ENCODE assay signal across 8 mouse cellular contexts in the genomic region with DNA sequence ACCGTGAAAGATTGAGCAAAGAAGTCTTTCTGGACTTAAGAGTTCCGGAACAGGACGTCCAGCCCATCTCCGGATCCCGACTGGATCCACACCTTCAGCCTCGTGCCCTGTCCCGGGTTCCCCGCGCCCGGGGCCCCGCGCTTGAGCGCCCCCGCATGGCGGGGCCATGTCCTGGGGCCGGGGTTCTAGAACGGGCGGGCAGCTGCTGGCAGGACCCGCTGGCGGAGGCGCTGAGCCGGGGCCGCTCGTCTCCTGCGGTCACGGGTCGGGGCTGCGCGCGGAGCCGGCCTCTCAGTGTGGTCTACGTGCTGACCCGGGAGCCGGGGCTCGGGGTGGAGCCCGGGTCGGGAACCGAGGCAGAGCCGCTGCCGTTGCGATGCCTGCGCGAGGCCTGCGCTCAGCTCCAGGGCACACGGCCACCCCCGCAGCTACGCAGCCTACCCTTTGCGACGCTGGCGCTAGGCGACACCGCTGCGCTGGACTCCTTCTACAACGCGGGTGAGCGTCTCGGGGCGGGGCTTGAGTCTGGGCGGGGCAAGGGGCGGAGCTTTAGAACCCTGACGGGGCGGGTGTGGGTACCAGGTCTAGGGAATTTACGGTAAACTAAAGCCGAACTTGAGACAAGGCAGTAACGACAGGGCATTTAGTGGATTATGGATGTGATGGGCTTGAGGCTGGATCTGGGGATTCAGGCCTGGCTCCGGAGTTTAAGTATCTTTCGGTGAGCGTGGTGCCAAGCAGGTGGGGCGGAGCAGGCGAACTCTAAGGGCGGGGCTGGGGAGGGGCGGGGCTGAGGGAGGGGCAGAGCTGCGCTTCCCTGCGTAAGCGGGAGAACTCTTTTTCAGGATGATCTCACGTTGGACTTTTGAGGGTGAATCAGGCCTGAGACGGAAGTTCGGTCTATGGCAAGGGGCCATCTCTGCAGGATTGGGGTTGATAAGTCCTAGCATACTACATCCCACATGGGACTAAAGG. TPM values are rescaled to one million over a fixed set of nuclear protein-coding genes. Genes with fewer than 3 reads are reported as not detected.
DNase-seq lines count a peak whose midpoint lies in the region; ATAC-seq lines count a peak whose summit lies in the region.

No protein-coding gene starts in this region.

- peak; percentile 92 to 93 for DNase-seq in adrenal gland, adult 18-20 months (ENCODE audit: low spot score in 2 of 2)
- peak; percentile 95 for DNase-seq in embryo, embryonic 10.5 days (ENCODE audit: low spot score)
- DNase-seq in gastrocnemius, postnatal 14 days, result peak; percentile 90
- DNase-seq in left cerebral cortex, postnatal 10 days (ENCODE audit: extremely low spot score in 1 of 2, low spot score in 2 of 2), result peak; percentile 70 to 91
- peak; percentile 88 to 90 for DNase-seq in right cerebral cortex, postnatal 10 days (ENCODE audit: low spot score in 2 of 2)
- DNase-seq in urinary bladder, postnatal 14 days (ENCODE audit: low spot score), result peak; percentile 94

- intact Hi-C loops in gastrocnemius, postnatal 14 days (cut with DNase I; ENCODE audit: low total_unique reads), result no loop called here
- intact Hi-C loops in left cerebral cortex, postnatal 10 days (cut with DNase I), result no loop called here

- peak; percentile 92 for ATAC-seq in inflammation-experienced regulatory T-cells, adult 6 months
- peak; percentile 72 for ATAC-seq in megakaryocyte progenitor cell, adult 5-6 weeks (replicated peaks; ENCODE audit: poor library complexity)

RNA-seq across cellular contexts. Expression of a gene that starts 0.6 kb away (rescaled TPM):
- 10 to 100 TPM; 30.7 to 34.2 TPM for total RNA-seq in adrenal gland, adult 18-20 months (2021)
- 10 to 100 TPM in 1 of 2 experiments, 1 to 10 TPM in 1; 4.0 to 15.3 TPM for total RNA-seq in gastrocnemius, postnatal 14 days (2021)
- polyA plus RNA-seq in inflammation-experienced regulatory T-cells, adult 6 months (2017; shearing (Covaris generic)), result under 1 TPM in 1 of 3 experiments, not detected in 2; 0.57 TPM
- total RNA-seq in left cerebral cortex, postnatal 10 days (2021), result 1 to 10 TPM; 1.3 to 4.8 TPM
- 3.6 and 4.6 TPM in 2 replicates for total RNA-seq in megakaryocyte progenitor cell, adult 5-6 weeks (2015)
- total RNA-seq in megakaryocyte progenitor cell, adult 5-6 weeks (2017), result 0.87 and 6.1 TPM in 2 replicates

RNA-seq across cellular contexts. Expression of a gene that starts 21.7 kb away (rescaled TPM):
- total RNA-seq in adrenal gland, adult 18-20 months (2021), result 1 to 10 TPM; 1.2 to 1.5 TPM
- total RNA-seq in gastrocnemius, postnatal 14 days (2021), result under 1 TPM; 0.49 to 0.62 TPM
- 10 to 100 TPM; 18.3 to 62.3 (median 43.8) TPM for polyA plus RNA-seq in inflammation-experienced regulatory T-cells, adult 6 months (2017; shearing (Covaris generic))
- under 1 TPM; 0.58 to 0.59 TPM for total RNA-seq in left cerebral cortex, postnatal 10 days (2021)
- 1.9 and 2.0 TPM in 2 replicates for total RNA-seq in megakaryocyte progenitor cell, adult 5-6 weeks (2015)
- total RNA-seq in megakaryocyte progenitor cell, adult 5-6 weeks (2017), result 3.9 and 5.2 TPM in 2 replicates

RNA-seq across cellular contexts. Expression of a gene that starts 28.9 kb away (rescaled TPM):
- 1 to 10 TPM in 1 of 2 experiments, under 1 TPM in 1; 0.26 to 1.2 TPM for total RNA-seq in adrenal gland, adult 18-20 months (2021)
- total RNA-seq in gastrocnemius, postnatal 14 days (2021), result not detected
- not detected for polyA plus RNA-seq in inflammation-experienced regulatory T-cells, adult 6 months (2017; shearing (Covaris generic))
- 1 to 10 TPM; 5.1 to 5.2 TPM for total RNA-seq in left cerebral cortex, postnatal 10 days (2021)
- not detected in 2 replicates for total RNA-seq in megakaryocyte progenitor cell, adult 5-6 weeks (2015)
- 0.08 TPM in 1 of 2 replicates, not detected in the other for total RNA-seq in megakaryocyte progenitor cell, adult 5-6 weeks (2017)

RNA-seq across cellular contexts. Expression of a gene that starts 29.3 kb away (rescaled TPM):
- total RNA-seq in adrenal gland, adult 18-20 months (2021), result 1 to 10 TPM; 1.1 to 2.6 TPM
- total RNA-seq in gastrocnemius, postnatal 14 days (2021), result not detected
- not detected for polyA plus RNA-seq in inflammation-experienced regulatory T-cells, adult 6 months (2017; shearing (Covaris generic))
- 1 to 10 TPM; 1.3 to 1.5 TPM for total RNA-seq in left cerebral cortex, postnatal 10 days (2021)
- not detected in 2 replicates for total RNA-seq in megakaryocyte progenitor cell, adult 5-6 weeks (2015)
- not detected in 2 replicates for total RNA-seq in megakaryocyte progenitor cell, adult 5-6 weeks (2017)

RNA-seq across cellular contexts. Expression of a gene that starts 36.4 kb away (rescaled TPM):
- 10 to 100 TPM; 55.5 to 61.6 TPM for total RNA-seq in adrenal gland, adult 18-20 months (2021)
- 10 to 100 TPM; 21.1 to 22.6 TPM for total RNA-seq in gastrocnemius, postnatal 14 days (2021)
- polyA plus RNA-seq in inflammation-experienced regulatory T-cells, adult 6 months (2017; shearing (Covaris generic)), result 10 to 100 TPM; 69.3 to 98.0 (median 86.0) TPM
- total RNA-seq in left cerebral cortex, postnatal 10 days (2021), result 10 to 100 TPM; 82.1 to 82.4 TPM
- 43.2 and 50.8 TPM in 2 replicates for total RNA-seq in megakaryocyte progenitor cell, adult 5-6 weeks (2015)
- total RNA-seq in megakaryocyte progenitor cell, adult 5-6 weeks (2017), result 17.4 TPM in 2 replicates

Comparison
In these comparisons a context has a peak if more than half of its experiments do, and no peak if none do; other contexts are left out.
1. Peak in every context shown above with its lines: DNase-seq and ATAC-seq.